Mouse (Mus musculus) liver, embryonic 14 days (tissue): ENCODE results near the gene Slc26a10. TPM values are rescaled to one million over a fixed set of nuclear protein-coding genes. Genes with fewer than 3 reads are reported as not detected.

Experiments
- polyA plus RNA-seq: library from polyadenylated mRNA; depleted of rRNA; stranded (reverse); fragments of >200 nt; gene quantifications from 2 replicates; pipeline ENCODE4 v1.2.3, GENCODE M21; 2012; rRNA removed

The Slc26a10 gene
- polyA plus RNA-seq, result 2.0 and 2.2 TPM in 2 replicates

DNA sequence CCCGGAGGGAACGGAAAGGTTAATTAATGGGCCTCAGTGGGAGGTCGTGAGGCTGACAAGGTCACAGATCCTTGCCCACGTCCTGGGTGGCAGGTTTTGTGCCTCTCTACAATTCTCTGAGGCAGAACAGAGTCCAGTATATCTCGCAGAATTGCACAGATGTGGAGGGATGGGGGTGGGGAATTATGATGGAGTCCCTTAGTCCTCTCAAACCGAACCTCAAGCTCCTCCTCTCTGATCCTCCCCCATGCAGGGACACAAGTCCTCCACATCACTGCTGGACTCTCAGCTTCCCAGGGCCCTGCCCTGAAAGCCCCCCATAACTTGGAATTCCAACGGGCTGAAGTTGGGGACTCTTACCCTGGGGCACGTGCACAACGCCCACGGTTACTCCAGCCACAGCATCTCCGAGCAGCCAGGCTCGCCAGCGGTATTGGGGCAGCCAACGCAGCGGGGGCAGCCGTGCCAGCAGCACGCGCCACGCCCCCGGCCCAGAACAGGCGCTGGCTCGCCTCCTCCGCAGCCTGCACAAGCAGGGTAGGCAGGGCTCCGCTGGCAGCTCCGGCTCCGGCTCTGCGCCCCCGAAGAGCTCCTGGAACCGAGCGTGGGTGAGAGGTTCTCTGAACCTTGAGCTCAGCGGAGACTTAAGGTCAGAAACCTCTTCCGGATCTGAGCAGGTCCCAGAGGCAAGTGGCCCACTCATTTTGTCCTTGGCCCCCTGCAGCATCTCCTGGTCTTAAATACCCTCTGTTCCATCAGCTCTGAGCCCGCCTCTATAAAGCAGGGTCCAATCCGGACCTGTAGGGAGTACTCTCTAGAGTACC lies at the start of gene Slc26a10:
TSS of gene Slc26a10 (minus strand) at position 775 of the 824 bp plus-strand sequence.

DNA sequence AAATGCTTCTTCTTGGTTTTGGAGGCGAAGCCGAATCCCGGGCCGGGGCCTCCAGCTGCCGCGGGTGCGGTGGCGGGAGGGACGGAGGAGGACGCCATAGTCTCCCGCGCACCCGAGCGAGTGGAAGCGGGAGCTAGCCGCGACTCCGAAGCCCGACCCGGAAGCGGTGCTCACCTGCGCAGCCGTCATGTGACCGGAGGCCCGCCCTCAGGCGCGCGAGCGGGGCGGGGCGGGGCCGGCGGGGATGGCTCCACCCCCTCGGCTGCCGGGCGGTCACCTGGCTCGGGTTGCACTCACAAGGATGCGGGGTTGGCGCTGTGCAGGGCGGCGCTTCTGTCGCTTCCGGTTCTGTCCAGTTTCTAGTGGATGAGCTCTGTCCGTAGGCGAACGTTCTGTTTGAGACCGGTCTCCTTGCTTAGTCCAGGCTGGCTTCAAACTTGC lies 31.0 kb upstream of the Slc26a10 start, which contains the start of gene Pip4k2c:
TSS of gene Pip4k2c (minus strand) at position 172 of the 441 bp plus-strand sequence.

DNA sequence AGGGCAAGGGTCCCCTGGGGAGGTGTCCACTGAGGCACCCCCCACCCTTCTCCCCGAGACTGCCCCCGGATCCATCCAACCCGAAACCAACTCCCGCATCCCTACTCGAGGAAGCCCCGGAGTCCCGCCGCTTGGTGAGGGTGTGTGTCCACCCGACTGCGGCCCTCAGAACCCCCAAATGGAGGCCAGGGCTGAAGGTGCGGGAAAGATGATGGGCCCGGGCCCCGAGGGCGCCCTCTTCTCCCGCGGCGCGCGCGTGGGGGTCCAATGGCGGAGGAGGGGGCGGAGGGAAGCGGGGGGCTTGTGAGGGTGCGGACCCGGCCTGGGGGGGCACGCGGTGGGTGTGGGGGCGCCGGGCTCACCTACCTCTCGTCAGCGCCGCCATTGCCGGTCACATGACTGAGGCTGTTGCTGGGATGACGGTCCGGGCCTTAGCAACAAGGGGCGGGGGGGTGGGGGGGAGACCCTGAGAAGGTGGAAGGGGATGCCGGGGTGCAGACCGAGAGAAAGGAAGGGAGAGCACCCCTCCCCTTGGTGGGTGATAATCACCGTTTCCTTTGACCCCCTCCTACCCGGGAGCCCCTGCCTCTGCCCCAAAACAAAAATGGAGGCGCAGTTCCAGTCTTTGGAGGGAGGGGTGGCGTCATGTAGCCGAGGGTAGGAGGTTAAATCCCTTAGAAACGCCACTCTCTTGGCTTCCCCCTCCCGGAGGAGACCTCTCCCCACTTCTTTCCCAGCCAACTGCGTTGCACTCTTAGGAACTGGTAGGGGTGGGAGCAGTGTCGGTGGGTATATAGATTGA lies 15.1 kb upstream of the Slc26a10 start, which contains the start of gene Dtx3:
TSS of gene Dtx3 (minus strand) at position 401 of the 802 bp plus-strand sequence.

DNA sequence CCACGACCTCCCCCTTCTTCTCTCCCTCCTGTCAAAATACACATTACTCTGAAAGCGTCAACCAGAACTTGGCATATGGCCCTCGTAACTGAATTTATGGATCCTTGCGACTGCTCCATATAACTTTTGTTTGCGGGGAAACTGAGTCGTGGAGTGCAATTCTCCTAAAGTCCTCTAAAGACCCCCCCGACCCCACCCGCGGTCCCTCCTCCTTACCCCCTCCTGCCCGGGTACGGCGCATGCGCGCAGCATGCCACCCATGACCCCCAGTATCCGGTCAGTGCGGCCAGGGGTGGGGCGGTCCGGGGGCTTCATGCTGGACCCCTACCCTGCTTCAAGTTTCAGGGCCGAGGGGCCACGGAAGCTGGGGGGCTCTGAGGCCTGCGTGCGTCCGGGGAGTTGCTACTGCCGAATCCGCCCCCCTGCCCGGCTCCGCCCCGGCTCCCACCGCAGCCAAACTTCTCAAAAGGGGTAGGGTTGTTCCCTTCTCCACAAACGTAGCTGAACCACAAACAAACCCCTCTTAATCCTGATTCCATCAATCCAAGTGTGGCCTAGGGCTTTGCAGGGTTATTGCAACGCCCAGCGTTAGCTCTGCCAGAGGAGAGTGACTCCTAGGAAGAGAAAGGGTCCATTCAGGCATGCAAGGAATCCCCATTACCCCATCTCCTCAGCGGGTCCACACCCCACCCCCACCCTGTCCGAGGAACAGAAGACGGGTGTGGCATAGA lies 9.4 kb upstream of the Slc26a10 start, which contains the start of gene Arhgef25:
TSS of gene Arhgef25 (minus strand) at position 433 of the 731 bp plus-strand sequence.

DNA sequence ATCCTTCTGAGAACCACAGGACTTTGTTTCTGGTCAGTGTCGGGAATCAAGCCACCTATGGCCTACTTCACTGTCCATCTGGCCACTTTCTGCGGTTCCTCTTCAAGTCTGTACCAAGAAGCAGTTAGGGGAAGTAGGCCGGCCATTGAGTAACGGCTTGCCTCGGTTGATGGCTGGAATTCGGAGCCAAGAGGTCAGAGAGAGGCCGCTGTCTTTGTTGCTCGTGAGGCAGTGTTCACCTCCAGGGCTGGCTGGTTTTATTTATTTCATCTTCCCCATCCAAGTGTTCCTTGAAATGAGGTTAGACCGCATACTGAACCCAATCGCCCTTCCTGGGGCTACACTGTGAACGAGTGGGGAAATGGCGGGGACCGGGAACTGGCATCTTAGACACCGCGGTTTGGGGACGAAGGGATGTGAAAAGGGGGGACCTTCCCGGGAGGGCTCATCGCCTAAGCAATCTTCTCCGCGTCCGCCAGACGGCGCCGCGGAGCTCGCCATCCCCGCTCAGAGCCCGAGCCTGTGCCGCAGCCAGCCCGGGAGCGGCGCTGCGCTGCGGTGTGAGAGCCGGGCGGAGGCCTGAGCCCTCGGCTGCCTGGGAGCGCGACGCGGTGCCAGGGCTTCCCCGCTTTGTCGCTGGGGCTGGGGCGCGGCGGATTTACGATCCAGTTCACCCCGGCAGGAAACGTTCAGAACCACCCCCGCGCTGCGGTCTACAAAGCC lies 15.7 kb downstream of the Slc26a10 start, which contains the start of gene B4galnt1:
TSS of gene B4galnt1 (plus strand) at position 595 of the 723 bp plus-strand sequence.

Other genes starting within 250 kb of the Slc26a10 start
- gene Ctdsp2, start 201.9 kb downstream of the Slc26a10 start, polyA plus RNA-seq, result 17.5 and 20.0 TPM in 2 replicates
- gene Avil, start 179.9 kb downstream of the Slc26a10 start, polyA plus RNA-seq, result 0.02 and 0.06 TPM in 2 replicates
- 25.2 and 29.6 TPM in 2 replicates for gene Tsfm, start 149.8 kb downstream of the Slc26a10 start, polyA plus RNA-seq
- gene Mettl1, start 139.2 kb downstream of the Slc26a10 start, polyA plus RNA-seq, result 12.8 and 14.1 TPM in 2 replicates
- 0.05 and 0.08 TPM in 2 replicates for gene Eef1akmt3, start 139.1 kb downstream of the Slc26a10 start, polyA plus RNA-seq
- 0.03 and 0.08 TPM in 2 replicates for gene Cyp27b1, start 132.4 kb downstream of the Slc26a10 start, polyA plus RNA-seq
- gene March9, start 120.5 kb downstream of the Slc26a10 start, polyA plus RNA-seq, result 0.09 and 0.11 TPM in 2 replicates
- gene Cdk4, start 117.1 kb downstream of the Slc26a10 start, polyA plus RNA-seq, result 209 and 248 TPM in 2 replicates
- gene Tspan31, start 110.4 kb downstream of the Slc26a10 start, polyA plus RNA-seq, result 34.4 and 41.3 TPM in 2 replicates
- gene Agap2, start 105.4 kb downstream of the Slc26a10 start, polyA plus RNA-seq, result 1.4 and 2.2 TPM in 2 replicates
- gene Os9, start 59.5 kb downstream of the Slc26a10 start, polyA plus RNA-seq, result 26.4 and 26.9 TPM in 2 replicates
- 7.2 and 11.2 TPM in 2 replicates for gene B4galnt1, start 15.4 kb downstream of the Slc26a10 start, polyA plus RNA-seq
- 7.5 and 7.6 TPM in 2 replicates for gene Arhgef25, start 9.4 kb upstream of the Slc26a10 start, polyA plus RNA-seq
- 29.2 and 32.7 TPM in 2 replicates for gene Dtx3, start 15.1 kb upstream of the Slc26a10 start, polyA plus RNA-seq
- 27.4 and 31.2 TPM in 2 replicates for gene Pip4k2c, start 30.9 kb upstream of the Slc26a10 start, polyA plus RNA-seq
- gene Kif5a, start 82.7 kb upstream of the Slc26a10 start, polyA plus RNA-seq, result 0.11 and 0.12 TPM in 2 replicates
- 57.7 and 61.0 TPM in 2 replicates for gene Dctn2, start 85.7 kb upstream of the Slc26a10 start, polyA plus RNA-seq
- gene Mbd6, start 108.4 kb upstream of the Slc26a10 start, polyA plus RNA-seq, result 7.4 and 10.9 TPM in 2 replicates
- 62.7 and 64.4 TPM in 2 replicates for gene Mars, start 131.1 kb upstream of the Slc26a10 start, polyA plus RNA-seq
- 7.4 and 9.7 TPM in 2 replicates for gene Arhgap9, start 141.3 kb upstream of the Slc26a10 start, polyA plus RNA-seq
- 0.95 and 0.98 TPM in 2 replicates for gene Gli1, start 161.3 kb upstream of the Slc26a10 start, polyA plus RNA-seq
- 0.46 and 0.53 TPM in 2 replicates for gene Inhbe, start 173.8 kb upstream of the Slc26a10 start, polyA plus RNA-seq
- gene Inhbc, start 189.8 kb upstream of the Slc26a10 start, polyA plus RNA-seq, result 1.1 and 1.6 TPM in 2 replicates
- 8.5 and 11.2 TPM in 2 replicates for gene R3hdm2, start 199.7 kb upstream of the Slc26a10 start, polyA plus RNA-seq